Mouse (Mus musculus) ES-Bruce4 (cell line): ENCODE measurements at regions not wholly inside any gene's neighbourhood (a gene's known extent, or its start where the extent isn't known, plus 50 kb on each side); places are given as distances from the start of the nearest gene placed in this dataset.

Source experiments
- CTCF ChIP-seq: IDR thresholded peaks from one replicate; pipeline ENCODE4 v1.8.1; 2011; ENCODE audit warnings: low read depth, low read length
- POLR2A ChIP-seq: IDR thresholded peaks from one replicate; pipeline ENCODE4 v1.8.1; 2011; ENCODE audit warnings: low read length; ENCODE audit not compliant: insufficient read depth

DNA sequence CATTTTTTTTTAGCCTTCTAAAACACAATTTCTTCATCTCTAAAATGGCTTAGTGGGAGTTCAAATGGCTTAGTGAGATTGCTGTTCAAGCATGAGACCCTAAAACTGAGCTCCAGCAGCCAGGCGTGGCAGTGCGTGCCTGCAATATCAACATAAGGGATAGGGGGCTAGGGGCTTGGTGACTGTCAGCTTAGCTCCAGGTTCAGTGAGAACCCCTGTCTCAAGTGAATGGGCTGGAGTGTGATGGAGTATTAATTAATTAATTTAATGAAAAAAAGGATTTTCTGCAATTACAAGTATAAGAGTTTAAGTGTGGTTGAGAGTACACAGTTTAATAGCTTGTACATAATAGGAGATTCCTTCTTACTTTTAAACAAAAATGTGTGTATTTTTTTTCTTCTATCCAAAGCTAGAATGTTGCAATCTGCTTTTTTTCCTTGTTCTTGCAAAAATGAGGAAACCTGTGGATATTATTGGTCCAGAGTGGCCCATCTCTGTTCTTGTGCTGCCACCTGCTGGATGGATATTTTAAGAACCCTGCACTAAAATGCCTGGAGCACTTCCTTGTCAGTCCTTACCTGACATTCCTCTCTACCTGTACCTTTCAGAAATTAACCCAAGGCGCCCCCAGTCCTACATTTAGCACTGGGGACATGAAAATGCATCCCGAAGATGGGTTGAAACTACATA is 54.0 kb upstream of the Usp47 start:
- TF ChIP-seq POLR2A (no peak), CTCF (no peak)
